Mouse (Mus musculus) kidney, adult 2 months (tissue): ENCODE data around the gene Npm3. TPM values are rescaled to one million over a fixed set of nuclear protein-coding genes. Genes with fewer than 3 reads are reported as not detected.

Source experiments
- DNase-seq: peaks from one replicate; pipeline ENCODE4 v3.0.0; 2021
- H3K27ac ChIP-seq: fragments of 200-500 bp; 2 replicates; pipeline ENCODE4 v1.5.1; 2012; ENCODE audit warnings: low read depth, low read length, control low read depth, inconsistent platforms; ENCODE audit not compliant: insufficient read depth
- H3K27me3 ChIP-seq: fragments of 200-500 bp; replicated peaks from 2 replicates; pipeline ENCODE4 v1.6.1; 2012; ENCODE audit warnings: mild to moderate bottlenecking, moderate library complexity, low read length, inconsistent platforms; ENCODE audit not compliant: control insufficient read depth, insufficient read depth
- H3K36me3 ChIP-seq: fragments of 200-500 bp; 2 replicates; pipeline ENCODE4 v1.6.1; 2012; ENCODE audit warnings: mild to moderate bottlenecking, moderate library complexity, low read length, inconsistent platforms; ENCODE audit not compliant: control insufficient read depth, insufficient read depth
- H3K4me1 ChIP-seq: fragments of 200-500 bp; 2 replicates; pipeline ENCODE4 v1.6.1; 2011; ENCODE audit warnings: low read length; ENCODE audit not compliant: control insufficient read depth, insufficient read depth
- H3K4me3 ChIP-seq: fragments of 200-500 bp; 2 replicates; pipeline ENCODE4 v1.5.1; 2011; ENCODE audit warnings: mild to moderate bottlenecking, low read depth, low read length, control low read depth; ENCODE audit not compliant: insufficient read depth
- CTCF ChIP-seq: fragments of 200-500 bp; conservative IDR thresholded peaks from 2 replicates; pipeline ENCODE4 v1.5.1; 2011; ENCODE audit warnings: low read depth, mild to moderate bottlenecking, control low read depth, low read length, moderate library complexity, mixed read lengths; ENCODE audit not compliant: insufficient read depth, insufficient read length
- POLR2A ChIP-seq: fragments of 200-500 bp; IDR thresholded peaks from one replicate; pipeline ENCODE4 v1.6.1; 2011; ENCODE audit warnings: low read depth, low read length, control low read depth
- WGBS: fragments of 180-500 bp; shearing (Covaris S2); methylation state at CpG from one replicate; pipeline ENCODE4 v1.1.7; 2018; 5-methylcytosine and 5-hydroxymethylcytosine counted together
- polyA plus RNA-seq: library from polyadenylated mRNA; depleted of rRNA; stranded (reverse); fragments of >200 nt; gene quantifications from 2 replicates; pipeline ENCODE4 v1.2.3, GENCODE M21; 2012; rRNA removed

Npm3 gene
- 36.9 and 42.3 TPM in 2 replicates for polyA plus RNA-seq

DNA sequence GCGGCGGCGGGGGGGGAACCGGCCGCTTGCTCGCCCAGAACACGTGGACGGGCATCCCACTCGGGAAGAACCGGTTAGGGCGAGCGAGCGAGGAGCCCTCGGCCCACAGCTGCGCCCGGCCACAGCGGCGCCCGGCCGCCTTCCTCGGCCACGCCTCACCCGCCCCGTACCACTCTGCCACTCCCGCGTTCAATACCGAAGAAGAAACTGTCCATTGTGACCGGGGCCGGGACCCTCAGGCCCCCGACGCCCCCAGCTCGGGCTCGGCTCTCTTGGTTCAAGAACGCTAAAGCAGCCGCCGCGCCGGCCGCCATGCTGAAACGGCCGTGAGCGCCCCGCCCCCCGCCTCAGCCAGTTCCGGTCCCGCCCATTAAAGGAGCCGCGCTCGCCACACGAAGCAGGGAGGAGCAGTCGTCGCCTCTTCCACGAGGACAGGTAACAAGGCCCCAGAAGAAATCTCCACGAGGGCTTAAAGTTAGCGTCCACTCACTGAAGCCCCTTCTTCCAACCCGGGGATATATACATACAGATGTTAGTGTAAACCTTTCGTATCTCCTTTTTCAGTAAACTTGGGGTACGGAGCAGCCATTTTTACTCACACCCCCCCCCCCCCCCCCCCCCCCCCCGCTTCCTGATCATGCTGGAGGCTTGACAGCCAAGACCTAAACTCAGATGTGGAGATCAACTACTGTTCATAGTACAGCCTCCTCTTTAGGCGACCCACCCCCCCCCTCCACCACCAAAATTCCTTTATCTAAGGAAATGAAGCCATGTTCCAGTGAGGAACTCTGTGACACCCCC is at the start of gene Npm3:
Npm3 (minus strand) TSS at position 349 of the 801 bp plus-strand sequence.
- Histone ChIP-seq H3K4me3 (peak within 1 kb of the TSS; percentile 98), H3K27ac (peak within 1 kb of the TSS; percentile 26; the same call in 1 of the 2 replicates), H3K36me3 (peaks cover 4% of the 10 kb centered on the region; the same call in 1 of the 2 replicates), H3K4me1 (peaks cover 23% of the 10 kb centered on the region), H3K27me3 (no peaks in the 10 kb centered on the region)
- no peak for TF ChIP-seq CTCF
- WGBS = under 1% methylated on average over 59 of the region's 60 CpGs
- peak; percentile 90 for DNase-seq

DNA sequence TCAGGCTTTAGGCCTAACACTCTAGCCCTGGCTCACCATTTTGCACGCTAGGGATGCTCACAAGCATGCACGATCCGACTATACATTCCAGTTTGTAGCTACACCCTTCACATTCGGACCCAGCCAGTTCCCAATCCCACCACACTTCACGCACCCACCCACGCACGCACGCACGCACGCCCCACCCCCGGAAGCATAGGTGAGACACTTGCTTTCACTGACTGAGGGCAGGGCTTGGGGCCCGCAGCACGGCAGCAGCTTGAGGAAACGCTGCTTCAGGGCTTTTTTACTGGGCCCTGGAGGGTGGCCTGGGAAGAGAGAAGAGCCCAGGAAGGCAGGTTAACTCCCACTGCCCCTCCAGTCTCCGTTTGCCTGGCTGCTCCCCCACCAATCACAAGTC is 47.5 kb upstream of the Npm3 start:
- Histone ChIP-seq H3K27ac (no peak overlapping the region), H3K27me3 (no peaks in the 10 kb centered on the region), H3K36me3 (no peaks in the 10 kb centered on the region), H3K4me3 (no peak overlapping the region), H3K4me1 (no peaks in the 10 kb centered on the region)
- no peak for DNase-seq
- WGBS = 71% methylated on average over 15 of the region's 15 CpGs
- TF ChIP-seq POLR2A (no peak), CTCF (no peak)

- Histone ChIP-seq H3K36me3 (no peaks in the 10 kb centered on the region), H3K4me1 (no peaks in the 10 kb centered on the region), H3K27ac (no peak overlapping the region), H3K27me3 (no peaks in the 10 kb centered on the region), H3K4me3 (no peak overlapping the region)
- DNase-seq = no peak
- WGBS = 37% methylated on average over 15 of the region's 15 CpGs
- TF ChIP-seq POLR2A (no peak), CTCF (no peak)
Observed at GRCm38 (mm10) chr19:45796061-45796556, 46.7 kb upstream of the Npm3 start.

- no peak for DNase-seq
- 35% methylated on average over 15 of the region's 15 CpGs for WGBS
- no peaks in the 10 kb centered on the region for H3K36me3 ChIP-seq
- no peaks in the 10 kb centered on the region for H3K4me1 ChIP-seq
- no peak overlapping the region for H3K27ac ChIP-seq
- no peaks in the 10 kb centered on the region for H3K27me3 ChIP-seq
- no peak overlapping the region for H3K4me3 ChIP-seq
- TF ChIP-seq POLR2A = no peak
- no peak for TF ChIP-seq CTCF
Observed at GRCm38 (mm10) chr19:45795406-45795944, 46.1 kb upstream of the Npm3 start.

DNA sequence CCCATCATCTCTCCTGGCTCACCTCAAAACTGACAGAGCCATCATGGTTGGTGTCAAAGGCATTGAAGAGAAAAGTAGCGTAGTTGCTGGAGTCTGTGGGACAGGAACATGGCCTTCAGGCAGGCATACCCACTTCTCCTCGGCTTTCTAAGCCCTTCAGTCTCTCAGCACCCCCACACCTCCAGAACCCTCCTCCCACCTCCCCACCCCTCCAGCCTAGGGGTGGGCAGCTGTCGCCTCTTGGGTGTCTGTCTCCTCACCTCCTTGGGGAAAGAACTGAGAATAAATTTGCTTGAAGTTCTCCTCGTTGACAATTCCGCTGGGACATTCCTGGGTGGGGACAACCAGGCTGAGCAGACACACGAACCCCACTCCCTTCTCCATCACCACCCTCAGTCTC is 45.3 kb upstream of the Npm3 start:
- Histone ChIP-seq H3K4me3 (no peak overlapping the region), H3K4me1 (no peaks in the 10 kb centered on the region), H3K27ac (no peak overlapping the region), H3K36me3 (no peaks in the 10 kb centered on the region), H3K27me3 (no peaks in the 10 kb centered on the region)
- 75% methylated on average over 6 of the region's 6 CpGs for WGBS
- TF ChIP-seq CTCF (no peak), POLR2A (no peak)
- DNase-seq = no peak

- 89% methylated on average over 6 of the region's 6 CpGs for WGBS
- Histone ChIP-seq H3K4me1 (no peaks in the 10 kb centered on the region), H3K27ac (no peak overlapping the region), H3K27me3 (no peaks in the 10 kb centered on the region), H3K36me3 (no peaks in the 10 kb centered on the region), H3K4me3 (no peak overlapping the region)
- no peak for TF ChIP-seq POLR2A
- TF ChIP-seq CTCF = no peak
- no peak for DNase-seq
Observed at GRCm38 (mm10) chr19:45792404-45792803, 43.0 kb upstream of the Npm3 start.
